Mouse (Mus musculus) cerebellum, postnatal 25 days (tissue): ENCODE results near the gene 2900026A02Rik.
"Not testable (repeated sequence)": the region's sequence is repeated elsewhere in the genome, so short reads cannot be mapped to it uniquely, and the experiment has no call there.

Experiments
- DNase-seq, 2 experiments: peaks; one replicate each; pipeline ENCODE4 v3.0.0; 2021; ENCODE audit warnings: mixed read lengths in 2 of 2

2900026A02Rik gene

GRCm38 (mm10) chr5:113119861-113120465 lies 101.1 kb downstream of the 2900026A02Rik start:
- no peak for DNase-seq

- no peak for DNase-seq
Measured at GRCm38 (mm10) chr5:113119291-113119690, 101.7 kb downstream of the 2900026A02Rik start.

DNA sequence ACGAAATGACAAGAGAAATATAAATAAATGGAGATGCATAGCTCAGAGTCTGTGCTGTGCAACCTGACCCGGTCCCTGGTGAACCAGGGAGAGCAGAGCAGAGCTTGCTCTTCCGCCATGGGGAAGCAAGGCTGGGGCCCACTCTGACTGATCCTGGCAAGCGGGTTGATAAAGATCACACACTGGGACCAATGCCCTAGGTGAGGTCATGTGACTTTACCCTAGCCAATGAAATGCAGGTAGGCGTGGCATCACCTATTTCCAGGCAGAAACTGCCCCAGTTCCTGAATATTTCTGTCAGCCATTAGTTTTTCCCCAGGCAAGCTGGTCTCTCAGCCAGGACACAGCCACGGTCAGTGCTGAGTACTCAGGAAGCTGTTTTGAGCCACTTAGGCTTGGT lies 102.3 kb downstream of the 2900026A02Rik start:
- DNase-seq = peak in 1 of 2 experiments; percentile 36

GRCm38 (mm10) chr5:113117361-113117760 lies 103.7 kb downstream of the 2900026A02Rik start:
- no peak for DNase-seq

GRCm38 (mm10) chr5:113115896-113116295 lies 105.1 kb downstream of the 2900026A02Rik start:
- DNase-seq = no peak

DNA sequence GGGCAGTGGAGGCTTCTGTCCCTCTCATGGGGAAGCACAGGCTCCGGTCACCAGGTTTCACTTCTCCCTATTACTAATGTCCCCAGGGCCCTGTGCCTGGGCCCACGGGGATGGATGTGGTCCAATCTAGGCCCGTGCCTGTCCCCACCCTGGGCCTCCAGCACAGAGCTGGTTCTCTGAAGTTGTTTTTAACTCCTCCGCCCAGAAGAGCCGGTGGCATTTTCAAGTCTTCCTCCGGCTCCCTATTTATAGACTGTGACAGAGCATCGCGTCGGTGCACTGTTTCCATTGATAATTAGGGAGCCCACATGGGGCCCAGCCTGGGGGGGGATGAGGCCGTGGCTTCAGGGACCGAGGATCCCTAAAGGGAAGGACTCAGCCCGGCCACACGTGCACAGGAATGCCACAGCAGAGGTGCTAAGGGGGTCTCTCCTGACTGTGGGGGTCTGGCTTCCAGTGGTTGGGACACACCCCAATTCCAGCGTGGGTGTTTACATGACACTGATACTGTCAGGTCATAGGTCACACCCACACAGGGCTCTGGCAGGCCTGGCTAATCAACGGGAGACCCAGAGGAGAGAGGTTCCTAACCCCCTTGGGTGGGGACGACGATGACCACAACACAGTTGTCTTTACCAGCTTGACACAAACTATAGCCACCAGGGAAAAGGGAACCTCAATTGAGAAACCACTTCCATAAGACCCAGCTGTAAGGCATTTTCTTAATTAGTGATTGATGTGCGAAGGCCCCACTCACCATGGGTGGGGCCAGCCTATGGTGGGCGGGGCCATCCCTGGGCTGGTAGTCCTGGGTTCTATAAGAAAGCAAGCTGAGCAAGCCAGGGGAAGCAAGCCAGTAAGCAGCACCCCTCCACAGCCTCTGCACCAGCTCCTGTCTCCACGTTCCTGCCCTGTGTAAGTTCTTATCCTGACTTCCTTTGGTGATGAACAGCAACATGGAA lies 106.5 kb downstream of the 2900026A02Rik start:
- no peak for DNase-seq

GRCm38 (mm10) chr5:113113120-113113519 lies 107.9 kb downstream of the 2900026A02Rik start:
- DNase-seq = no peak

DNA sequence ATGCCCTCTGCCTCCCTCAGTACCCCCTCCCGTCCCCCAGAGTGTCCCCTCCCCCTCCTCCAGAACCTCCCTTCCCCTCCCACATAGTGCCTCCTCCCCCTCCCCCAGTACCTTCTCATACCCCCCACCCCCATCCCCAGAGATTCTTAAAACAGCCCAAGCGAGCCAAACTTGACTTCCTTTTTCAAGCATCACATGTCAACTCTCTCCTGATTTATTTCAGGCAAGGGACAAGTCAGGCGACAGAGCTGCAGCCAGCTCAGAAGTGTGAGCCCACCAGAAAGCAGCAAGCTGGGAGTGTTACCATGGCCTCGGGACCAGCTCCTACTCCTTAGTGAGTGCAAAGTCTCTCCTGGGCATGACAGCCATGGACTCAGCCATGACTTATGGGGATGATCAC lies 109.7 kb downstream of the 2900026A02Rik start:
- DNase-seq = no peak

GRCm38 (mm10) chr5:113110929-113111328 lies 110.1 kb downstream of the 2900026A02Rik start:
- DNase-seq = no peak

DNA sequence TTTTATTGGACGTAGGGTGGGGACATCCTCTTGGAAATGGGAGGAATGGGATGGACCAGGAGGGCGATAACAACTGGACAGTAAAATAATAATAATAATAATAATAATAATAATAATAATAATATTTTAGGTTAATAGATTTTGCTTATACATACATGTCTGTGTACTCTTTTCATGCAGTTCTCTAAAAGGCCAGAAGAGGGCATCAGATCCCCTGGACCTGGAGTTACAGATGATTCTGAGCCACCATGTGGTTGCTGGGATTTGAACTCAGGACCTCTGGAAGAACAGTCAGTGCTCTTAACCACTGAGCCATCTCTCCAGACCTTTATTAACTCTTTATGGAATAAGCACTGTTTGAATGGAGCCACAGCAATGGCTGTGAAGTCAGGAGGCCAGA lies 111.4 kb downstream of the 2900026A02Rik start:
- not testable (repeated sequence) for DNase-seq

- no peak for DNase-seq
Measured at GRCm38 (mm10) chr5:113108165-113108764, 112.8 kb downstream of the 2900026A02Rik start.

DNA sequence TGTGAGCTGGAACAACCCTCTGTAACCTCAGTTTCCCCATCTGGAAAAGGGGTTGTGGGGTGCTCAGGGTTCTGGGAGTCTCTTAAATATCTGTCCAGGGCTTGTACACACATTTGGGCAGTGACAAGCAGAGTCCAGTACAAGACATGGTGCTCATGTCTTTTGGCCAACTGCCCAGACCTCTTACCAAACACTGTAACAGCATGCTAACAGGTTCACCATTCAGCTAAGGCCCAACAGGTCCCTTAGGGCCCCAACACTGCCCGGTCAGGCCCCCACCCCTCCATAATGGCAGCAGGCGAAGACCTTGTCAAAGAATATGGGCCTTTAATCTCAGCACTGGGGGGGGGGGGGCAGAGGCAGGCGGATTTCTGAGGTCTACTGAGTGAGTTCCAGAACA lies 113.3 kb downstream of the 2900026A02Rik start:
- DNase-seq = no peak

DNA sequence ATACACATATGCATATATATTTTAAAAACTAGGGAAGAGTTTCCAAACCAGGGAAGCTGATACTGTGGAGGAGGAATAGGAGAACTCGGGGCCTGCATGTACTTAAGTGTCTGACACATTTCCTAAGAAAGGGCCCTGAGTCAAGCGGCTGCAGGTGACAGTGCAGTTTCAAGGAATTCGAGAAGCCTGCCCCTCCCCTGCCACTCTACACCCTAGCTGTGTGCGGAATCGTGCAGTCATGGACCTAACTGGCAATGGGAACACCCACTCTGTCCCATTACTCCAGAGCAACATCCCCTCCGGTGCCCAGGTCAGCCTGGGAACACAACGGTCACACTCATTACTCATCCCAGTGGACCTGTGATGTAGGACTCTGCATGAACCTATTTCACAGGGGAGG lies 114.4 kb downstream of the 2900026A02Rik start:
- no peak for DNase-seq

- peak; percentile 39 to 43 for DNase-seq
Measured at GRCm38 (mm10) chr5:113105481-113105880, 115.6 kb downstream of the 2900026A02Rik start.

DNA sequence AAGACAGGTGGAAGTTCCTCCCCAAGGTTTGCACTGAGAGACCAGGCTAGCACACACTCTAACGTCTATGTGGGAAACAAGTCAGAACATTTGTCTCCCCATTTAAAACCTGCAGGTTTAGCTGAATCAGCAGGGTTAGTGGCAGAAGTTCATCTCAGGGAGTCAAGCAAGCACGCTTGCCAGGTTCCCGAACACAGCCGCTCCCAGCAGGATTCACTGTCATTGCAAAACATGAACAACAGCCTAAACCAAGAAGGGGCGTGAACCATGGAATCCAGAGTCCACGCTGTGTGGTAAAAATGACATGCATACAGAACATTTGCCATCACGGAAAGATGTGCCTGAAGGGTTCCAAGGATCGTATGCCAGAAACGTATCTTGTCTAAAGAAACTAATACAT lies 116.0 kb downstream of the 2900026A02Rik start:
- no peak for DNase-seq

DNA sequence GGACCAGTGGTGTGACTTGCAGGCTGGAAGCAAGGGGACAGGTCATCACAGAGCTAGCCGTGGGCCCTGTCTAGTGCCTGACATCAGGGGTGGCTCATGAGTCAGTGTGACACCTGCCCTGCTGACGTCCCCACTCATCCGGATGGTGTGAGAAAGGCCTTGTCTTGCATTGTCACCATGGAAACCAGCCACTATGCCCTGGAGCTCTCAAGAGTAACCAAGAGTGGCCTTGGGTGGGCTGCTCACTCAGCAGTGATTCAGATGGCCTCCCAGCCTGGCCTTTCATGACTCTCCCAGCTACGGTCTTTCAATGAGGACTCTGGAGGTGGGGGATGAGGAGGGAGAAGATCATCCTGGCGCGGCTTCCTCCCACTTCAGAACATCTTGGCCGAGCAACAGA lies 118.6 kb downstream of the 2900026A02Rik start:
- no peak for DNase-seq

GRCm38 (mm10) chr5:113101457-113101856 lies 119.6 kb downstream of the 2900026A02Rik start:
- DNase-seq = no peak

- no peak for DNase-seq
Measured at GRCm38 (mm10) chr5:113100422-113100821, 120.6 kb downstream of the 2900026A02Rik start.

DNA sequence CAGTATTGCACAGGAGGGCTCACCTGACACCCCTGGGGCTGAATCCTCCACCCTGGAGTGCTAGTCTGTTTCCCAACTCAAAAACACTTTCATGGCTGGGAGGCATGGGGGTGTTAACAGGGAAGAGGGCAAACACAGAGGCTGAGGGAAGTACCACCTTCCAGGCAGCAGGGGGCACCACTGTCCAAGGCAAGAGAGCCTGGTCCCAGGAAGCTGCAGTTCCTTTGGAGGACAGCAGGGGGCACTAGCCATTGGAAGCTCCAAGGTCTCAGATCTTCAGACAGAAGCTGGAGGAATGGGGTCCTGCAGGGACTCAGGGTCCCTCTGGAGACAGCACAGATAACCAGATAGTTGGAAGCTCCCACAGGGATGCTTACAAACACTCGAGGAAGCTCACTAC lies 121.5 kb downstream of the 2900026A02Rik start:
- DNase-seq = peak; percentile 92 to 96

GRCm38 (mm10) chr5:113097551-113097950 lies 123.5 kb downstream of the 2900026A02Rik start:
- DNase-seq = no peak

DNA sequence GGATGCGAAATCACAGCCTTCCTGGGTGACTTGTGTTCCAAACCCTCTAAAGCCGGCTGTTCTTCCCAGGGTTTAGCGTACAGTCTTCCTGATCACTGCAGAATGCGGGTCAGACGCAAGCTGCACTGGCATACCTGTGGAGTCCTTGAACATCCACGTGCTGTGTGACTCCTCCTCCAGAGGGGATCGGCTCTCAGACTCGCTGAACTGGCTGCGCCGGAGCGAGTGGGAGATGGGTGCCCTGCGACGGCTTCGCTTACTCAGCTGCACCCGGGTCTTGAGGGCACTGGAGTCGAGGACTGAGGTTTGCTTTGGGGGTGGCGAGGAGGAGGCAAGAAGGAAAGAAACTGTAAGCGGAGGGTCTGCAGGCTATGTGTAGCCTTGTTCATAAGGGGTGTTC lies 125.6 kb downstream of the 2900026A02Rik start:
- no peak for DNase-seq

GRCm38 (mm10) chr5:113092406-113092805 lies 128.6 kb downstream of the 2900026A02Rik start:
- DNase-seq = no peak

DNA sequence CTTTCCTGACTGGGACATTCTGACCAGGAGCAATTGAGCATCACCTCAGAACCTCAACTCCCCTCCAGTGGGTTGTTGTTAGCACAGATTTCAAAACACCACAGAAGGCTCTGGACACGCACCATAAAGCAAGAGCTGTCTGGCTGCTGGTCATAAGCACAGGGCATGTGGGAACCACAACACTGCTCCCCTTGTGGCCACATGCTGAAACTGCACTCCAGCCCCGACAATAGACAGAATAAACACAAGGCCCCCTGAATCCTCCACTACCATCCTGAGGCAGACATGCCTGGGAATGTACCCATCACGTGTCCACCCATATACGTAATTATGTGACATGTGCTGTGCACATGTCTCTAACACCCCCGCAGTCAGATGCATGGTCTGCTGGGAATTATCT lies 129.9 kb downstream of the 2900026A02Rik start:
- peak; percentile 66 to 77 for DNase-seq

- DNase-seq = no peak
Measured at GRCm38 (mm10) chr5:113090750-113091149, 130.3 kb downstream of the 2900026A02Rik start.
